Mouse (Mus musculus): ENCODE measurements around the gene Pitpnm3.
A peak's percentile ranks its signal among the peaks of the same experiment; 100 is the strongest.

Pitpnm3 gene

GRCm38 (mm10) chr11:72136231-72136982 is 829 bp upstream of the Pitpnm3 start:
- no peak for DNase-seq (ENCODE audit: inconsistent ontology term)

GRCm38 (mm10) chr11:72134536-72135382 is 819 bp downstream of the Pitpnm3 start:
- DNase-seq (ENCODE audit: inconsistent ontology term) = no peak

- DNase-seq (ENCODE audit: inconsistent ontology term) = no peak
Observed at GRCm38 (mm10) chr11:72133075-72133474, 2.5 kb downstream of the Pitpnm3 start.

GRCm38 (mm10) chr11:72132266-72132665 is 3.3 kb downstream of the Pitpnm3 start:
- DNase-seq (ENCODE audit: inconsistent ontology term) = peak; percentile 44

- DNase-seq (ENCODE audit: inconsistent ontology term) = no peak
Observed at GRCm38 (mm10) chr11:72131697-72132096, 3.9 kb downstream of the Pitpnm3 start.

- no peak for DNase-seq (ENCODE audit: inconsistent ontology term)
Observed at GRCm38 (mm10) chr11:72130905-72131304, 4.7 kb downstream of the Pitpnm3 start.

- no peak for DNase-seq (ENCODE audit: inconsistent ontology term)
Observed at GRCm38 (mm10) chr11:72130472-72130871, 5.1 kb downstream of the Pitpnm3 start.

- DNase-seq (ENCODE audit: inconsistent ontology term) = no peak
Observed at GRCm38 (mm10) chr11:72130021-72130420, 5.6 kb downstream of the Pitpnm3 start.

GRCm38 (mm10) chr11:72129032-72129894 is 6.3 kb downstream of the Pitpnm3 start:
- no peak for DNase-seq (ENCODE audit: inconsistent ontology term)

GRCm38 (mm10) chr11:72127450-72128189 is 8.0 kb downstream of the Pitpnm3 start:
- no peak for DNase-seq (ENCODE audit: inconsistent ontology term)

- DNase-seq (ENCODE audit: inconsistent ontology term) = no peak
Observed at GRCm38 (mm10) chr11:72125781-72126180, 9.8 kb downstream of the Pitpnm3 start.

- no peak for DNase-seq (ENCODE audit: inconsistent ontology term)
Observed at GRCm38 (mm10) chr11:72123531-72123930, 12.0 kb downstream of the Pitpnm3 start.

GRCm38 (mm10) chr11:72120354-72120753 is 15.2 kb downstream of the Pitpnm3 start:
- DNase-seq (ENCODE audit: inconsistent ontology term) = no peak

GRCm38 (mm10) chr11:72118630-72119029 is 16.9 kb downstream of the Pitpnm3 start:
- no peak for DNase-seq (ENCODE audit: inconsistent ontology term)

- no peak for DNase-seq (ENCODE audit: inconsistent ontology term)
Observed at GRCm38 (mm10) chr11:72113296-72113695, 22.3 kb downstream of the Pitpnm3 start.

- no peak for DNase-seq (ENCODE audit: inconsistent ontology term)
Observed at GRCm38 (mm10) chr11:72110726-72111125, 24.9 kb downstream of the Pitpnm3 start.

GRCm38 (mm10) chr11:72104223-72104622 is 31.4 kb downstream of the Pitpnm3 start:
- DNase-seq (ENCODE audit: inconsistent ontology term) = no peak

- no peak for DNase-seq (ENCODE audit: inconsistent ontology term)
Observed at GRCm38 (mm10) chr11:72103530-72103929, 32.0 kb downstream of the Pitpnm3 start.

- DNase-seq (ENCODE audit: inconsistent ontology term) = no peak
Observed at GRCm38 (mm10) chr11:72100996-72101395, 34.6 kb downstream of the Pitpnm3 start.

- DNase-seq (ENCODE audit: inconsistent ontology term) = no peak
Observed at GRCm38 (mm10) chr11:72099181-72099580, 36.4 kb downstream of the Pitpnm3 start.

GRCm38 (mm10) chr11:72098027-72098426 is 37.6 kb downstream of the Pitpnm3 start:
- DNase-seq (ENCODE audit: inconsistent ontology term) = no peak

All from Muller cell, postnatal 12 days (primary cell).